Mouse (Mus musculus) midbrain, embryonic 15.5 days (tissue): ENCODE data around the gene Gm14391. TPM values are rescaled to one million over a fixed set of nuclear protein-coding genes. Genes with fewer than 3 reads are reported as not detected.
"Not testable (repeated sequence)": the region's sequence is repeated elsewhere in the genome, so short reads cannot be mapped to it uniquely, and the experiment has no call there.

Experiments used
- ATAC-seq: fragments of 200-750 bp; cut with Nextera tagmentation; replicated peaks from 2 replicates; pipeline ENCODE4 v1.8.0; 2017; ENCODE audit warnings: moderate TSS enrichment
- H3K27ac ChIP-seq: fragments of 300-500 bp; sonication (generic); 2 replicates; pipeline ENCODE4 v1.5.1; 2015; ENCODE audit warnings: mild to moderate bottlenecking, inconsistent platforms
- H3K27me3 ChIP-seq: fragments of 300-500 bp; sonication (generic); replicated peaks from 2 replicates; pipeline ENCODE4 v1.6.1; 2015; ENCODE audit warnings: inconsistent platforms
- H3K36me3 ChIP-seq: fragments of 300-500 bp; sonication (generic); replicated peaks from 2 replicates; pipeline ENCODE4 v1.6.1; 2015; ENCODE audit warnings: inconsistent platforms
- H3K4me1 ChIP-seq: fragments of 300-500 bp; sonication (generic); 2 replicates; pipeline ENCODE4 v1.6.1; 2015; ENCODE audit warnings: inconsistent platforms
- H3K4me2 ChIP-seq: fragments of 300-500 bp; sonication (generic); 2 replicates; pipeline ENCODE4 v1.6.1; 2015; ENCODE audit warnings: inconsistent platforms, mild to moderate bottlenecking, moderate library complexity
- H3K4me3 ChIP-seq: fragments of 300-500 bp; sonication (generic); 2 replicates; pipeline ENCODE4 v1.5.1; 2015; ENCODE audit warnings: mild to moderate bottlenecking, inconsistent platforms
- H3K9ac ChIP-seq: fragments of 300-500 bp; sonication (generic); 2 replicates; pipeline ENCODE4 v1.6.1; 2015; ENCODE audit warnings: mild to moderate bottlenecking, inconsistent platforms
- H3K9me3 ChIP-seq: fragments of 300-500 bp; sonication (generic); 2 replicates; pipeline ENCODE4 v1.6.1; 2016; ENCODE audit warnings: inconsistent platforms
- WGBS: fragments of 180-500 bp; shearing (Covaris S2); methylation state at CpG from one replicate; pipeline ENCODE4 v1.1.7; 2015; ENCODE audit warnings: mixed read lengths; 5-methylcytosine and 5-hydroxymethylcytosine counted together
- polyA plus RNA-seq: library from polyadenylated mRNA; unstranded; fragments of >200 nt; fragmentation: Nextera tagmentation; extraction: Ambion mirVana; gene quantifications from 2 replicates; pipeline ENCODE4 v1.2.1, GENCODE M21; 2015

Gm14391 gene
- polyA plus RNA-seq = 9.6 and 12.0 TPM in 2 replicates

DNA sequence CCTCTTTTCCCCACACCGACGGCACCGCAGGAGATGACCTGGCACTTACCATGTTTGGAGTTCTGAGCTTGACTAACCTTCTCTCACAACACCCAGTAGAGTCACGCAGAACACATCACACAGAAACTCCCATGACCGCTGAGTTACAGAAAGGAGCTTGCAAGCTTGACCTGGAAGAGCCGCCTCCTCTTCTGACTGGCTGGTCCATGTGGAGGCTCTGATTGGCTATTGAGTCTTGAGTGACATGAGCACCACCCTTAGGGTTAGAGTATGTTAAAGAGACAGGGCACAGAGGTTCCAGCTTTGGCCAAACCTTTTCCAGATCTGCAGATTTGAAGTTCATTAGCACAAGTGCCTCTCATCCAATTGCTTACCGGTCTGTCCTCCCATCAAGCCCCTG is at the start of gene Gm14391:
Gene Gm14391, minus strand, starts transcription at position 186 of the 400 bp plus-strand sequence.
- H3K27ac ChIP-seq, H3K36me3 ChIP-seq, H3K4me3 ChIP-seq, H3K4me2 ChIP-seq, H3K9ac ChIP-seq, H3K27me3 ChIP-seq, H3K9me3 ChIP-seq, ATAC-seq, H3K4me1 ChIP-seq: not testable (repeated sequence)
- no CpG with 5 or more reads among the region's 7 CpGs for WGBS

DNA sequence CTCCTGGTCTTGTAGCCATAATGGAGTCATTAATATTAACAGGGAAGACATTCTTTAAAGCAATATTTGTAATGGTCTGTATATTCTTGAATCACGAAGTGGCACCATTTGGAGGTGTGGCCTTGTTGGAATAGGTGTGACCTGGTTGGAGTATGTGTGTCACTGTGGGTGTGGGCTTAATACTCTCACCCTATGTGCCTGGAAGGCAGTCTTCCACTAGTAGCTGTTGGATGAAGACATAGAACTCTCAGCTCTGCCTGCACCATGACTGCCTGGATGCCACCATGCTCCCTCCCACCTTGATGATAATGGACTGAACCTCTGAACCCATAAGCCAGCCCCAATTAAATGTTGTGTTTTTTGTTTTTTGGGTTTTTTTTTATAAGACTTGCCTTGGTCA is 27.7 kb downstream of the Gm14391 start:
- not testable (repeated sequence) for H3K9ac ChIP-seq, H3K4me3 ChIP-seq, ATAC-seq, H3K4me1 ChIP-seq, H3K27ac ChIP-seq, H3K27me3 ChIP-seq, H3K4me2 ChIP-seq, H3K9me3 ChIP-seq, H3K36me3 ChIP-seq
- WGBS = 48% methylated on average over 1 of the region's 1 CpGs

DNA sequence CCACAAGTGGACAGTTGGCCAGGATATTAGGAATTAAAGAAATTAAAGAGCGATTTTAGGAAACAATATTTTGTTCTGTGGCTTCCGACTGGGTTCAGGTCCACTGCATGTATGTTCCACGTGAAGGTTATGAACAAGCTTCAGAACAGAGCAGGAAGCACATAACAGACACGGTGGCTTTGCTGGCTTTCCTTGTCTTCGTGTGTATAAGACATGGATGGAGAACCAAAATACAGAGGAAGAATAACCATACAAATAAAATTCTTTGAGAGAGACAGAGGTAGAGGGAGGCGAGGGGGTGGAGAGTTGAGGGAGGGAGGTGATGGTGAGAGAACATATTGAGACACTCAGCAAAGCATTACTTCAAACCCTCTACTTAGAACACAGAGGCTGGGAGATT is 30.4 kb downstream of the Gm14391 start:
- ATAC-seq = no peak
- H3K27ac ChIP-seq = no peak overlapping the region
- no peaks in the 10 kb centered on the region for H3K4me1 ChIP-seq
- no peaks in the 10 kb centered on the region for H3K27me3 ChIP-seq
- no peak overlapping the region for H3K4me2 ChIP-seq
- no peak overlapping the region for H3K9ac ChIP-seq
- H3K4me3 ChIP-seq = no peak overlapping the region
- no peaks in the 10 kb centered on the region for H3K36me3 ChIP-seq
- WGBS = 79% methylated on average over 6 of the region's 6 CpGs
- H3K9me3 ChIP-seq = no peaks in the 10 kb centered on the region

DNA sequence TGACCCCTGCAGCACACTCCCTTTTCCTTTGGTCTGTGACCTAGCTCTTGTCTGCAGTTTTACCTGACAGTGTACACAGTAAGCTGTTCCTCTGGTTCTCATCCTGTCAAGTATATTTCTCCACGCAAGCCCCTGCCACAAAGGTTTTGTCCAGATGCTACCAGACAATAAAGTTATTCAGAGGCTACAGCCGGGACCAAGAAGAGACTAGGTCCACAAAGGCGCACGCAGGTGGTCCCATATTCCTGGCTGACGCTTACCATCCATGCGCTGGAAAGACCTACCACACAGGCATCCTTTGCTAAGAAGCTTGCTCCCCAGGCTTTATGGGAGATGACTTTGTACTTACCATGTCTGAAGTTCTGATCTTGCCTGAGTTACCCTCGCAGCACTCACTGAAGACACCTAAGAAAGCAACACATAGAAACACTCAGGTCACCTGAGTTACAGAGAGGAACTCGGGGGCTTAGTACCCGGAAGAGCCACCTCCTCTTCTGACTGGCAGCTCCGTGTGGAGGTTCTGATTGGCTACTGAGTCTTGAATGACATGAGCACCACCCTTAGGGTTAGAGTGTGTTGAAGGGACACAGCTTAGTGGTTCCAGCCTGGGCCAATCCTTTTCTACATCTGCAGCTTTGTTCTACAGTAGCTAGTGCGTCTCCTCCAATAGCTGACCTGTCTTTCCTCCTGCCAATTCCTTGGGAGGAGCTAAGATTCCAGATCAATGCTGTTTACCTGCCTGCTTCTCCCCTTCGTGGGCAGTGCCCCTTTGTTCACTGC is 31.1 kb downstream of the Gm14391 start, which contains the start of gene Gm14443:
Gene Gm14443, minus strand, starts transcription at position 471 of the 780 bp plus-strand sequence.
- H3K9ac ChIP-seq, H3K4me2 ChIP-seq, H3K4me3 ChIP-seq, H3K9me3 ChIP-seq, H3K27me3 ChIP-seq, H3K27ac ChIP-seq, H3K4me1 ChIP-seq, H3K36me3 ChIP-seq, ATAC-seq: not testable (repeated sequence)
- WGBS = 79% methylated on average over 12 of the region's 12 CpGs

DNA sequence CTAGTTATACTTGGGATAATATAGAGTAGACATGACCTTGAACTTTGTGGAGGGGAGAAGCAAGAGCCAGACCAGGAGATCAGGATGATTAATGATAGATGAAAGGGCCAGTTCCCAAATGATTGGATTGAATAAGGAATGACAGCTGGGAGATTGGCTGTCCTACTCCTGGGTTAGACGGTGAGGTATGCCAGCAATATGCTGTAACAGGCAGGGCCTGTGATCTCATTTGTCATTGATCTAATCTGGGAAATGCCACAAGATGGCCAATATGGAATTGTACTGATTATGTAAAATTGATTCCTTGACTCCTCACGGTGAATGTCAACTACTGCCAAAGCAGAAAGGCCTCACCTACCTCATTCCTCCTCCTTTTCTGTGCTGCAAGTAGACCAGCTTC is 32.7 kb downstream of the Gm14391 start:
- H3K27me3 ChIP-seq, H3K27ac ChIP-seq, H3K4me1 ChIP-seq, H3K9ac ChIP-seq, H3K4me3 ChIP-seq, H3K9me3 ChIP-seq, ATAC-seq, H3K4me2 ChIP-seq, H3K36me3 ChIP-seq: not testable (repeated sequence)
- 82% methylated on average over 2 of the region's 2 CpGs for WGBS

DNA sequence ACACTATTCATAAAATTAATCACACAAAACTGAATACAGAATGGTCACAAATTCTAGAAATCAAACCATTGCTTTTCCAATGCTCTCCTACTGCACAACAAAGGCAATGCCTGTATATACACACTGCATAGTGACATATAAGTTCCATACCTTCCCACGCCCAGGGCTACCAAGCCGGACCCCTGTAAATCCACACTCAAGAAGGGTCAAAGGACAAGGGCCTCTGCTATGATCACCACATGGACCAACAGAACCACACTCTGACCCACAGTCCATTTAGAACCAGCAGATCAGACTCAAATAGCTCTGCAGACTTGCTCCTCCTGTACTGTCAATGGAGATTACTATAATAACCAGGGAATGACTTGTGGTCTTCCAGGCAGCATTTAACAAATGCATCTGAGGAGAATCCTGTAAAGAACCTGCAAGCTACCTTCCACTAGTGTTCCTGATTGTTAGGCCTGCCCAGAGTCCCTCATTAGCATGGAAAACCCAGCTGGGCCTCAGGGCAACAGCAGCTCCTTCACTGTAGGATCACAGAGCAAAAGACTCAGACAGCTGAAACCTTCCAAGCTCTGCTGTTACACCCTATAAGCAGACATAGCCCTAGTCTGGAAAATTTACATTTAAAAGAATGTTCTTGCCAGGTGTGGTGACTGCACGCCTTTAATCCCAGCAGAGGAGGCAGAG is 33.7 kb downstream of the Gm14391 start:
- not testable (repeated sequence) for H3K9me3 ChIP-seq
- WGBS = 85% methylated on average over 3 of the region's 3 CpGs

DNA sequence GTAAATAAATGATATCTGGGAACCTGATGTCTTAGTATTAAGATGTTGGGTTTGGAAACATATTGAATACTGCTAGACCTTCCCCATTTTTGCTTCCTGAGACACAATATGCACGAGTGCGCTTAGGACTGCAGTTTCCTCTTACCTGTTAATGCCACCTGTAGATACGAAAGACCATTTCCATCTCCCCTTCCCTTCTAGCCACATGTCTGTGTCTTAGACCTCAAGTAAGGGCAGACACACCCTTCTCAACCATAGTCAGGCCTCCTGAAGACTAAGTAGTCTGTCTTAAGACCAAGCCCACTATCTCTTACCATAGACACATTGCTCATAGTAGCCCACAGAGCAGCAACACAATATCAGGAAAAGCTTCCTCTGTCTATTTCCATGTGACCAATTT is 34.6 kb downstream of the Gm14391 start:
- Histone ChIP-seq H3K4me1 (no peaks in the 10 kb centered on the region), H3K4me3 (no peak overlapping the region), H3K9ac (no peak overlapping the region), H3K27ac (no peak overlapping the region), H3K36me3 (no peaks in the 10 kb centered on the region), H3K27me3 (no peaks in the 10 kb centered on the region), H3K9me3 (no peaks in the 10 kb centered on the region), H3K4me2 (no peak overlapping the region)
- no peak for ATAC-seq
- 85% methylated on average over 3 of the region's 3 CpGs for WGBS

More for the DNA sequence above, 33.7 kb downstream of the Gm14391 start:
- not testable (repeated sequence) for H3K4me1 ChIP-seq, ATAC-seq, H3K4me2 ChIP-seq, H3K27ac ChIP-seq, H3K27me3 ChIP-seq, H3K36me3 ChIP-seq, H3K9ac ChIP-seq, H3K4me3 ChIP-seq

DNA sequence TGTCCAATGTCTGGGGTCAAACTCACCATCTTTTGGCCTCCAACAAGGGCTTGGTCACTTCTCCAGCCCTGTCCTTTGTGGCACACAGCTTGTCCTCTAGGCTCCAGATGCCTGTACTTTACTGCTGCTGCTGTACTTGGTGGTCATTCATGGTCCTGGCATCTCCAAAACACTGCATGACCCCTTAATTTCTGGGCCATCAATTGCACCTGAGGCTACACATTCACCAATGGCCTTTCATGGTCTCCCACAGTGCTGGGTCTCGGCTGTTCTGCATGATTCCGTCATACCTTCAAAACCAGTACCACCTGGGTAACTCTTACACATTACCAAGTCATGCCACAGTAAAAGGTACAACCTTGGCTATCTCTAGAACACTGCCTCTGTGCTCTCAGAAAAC is 39.8 kb downstream of the Gm14391 start:
- not testable (repeated sequence) for H3K36me3 ChIP-seq, H3K27me3 ChIP-seq, H3K27ac ChIP-seq, H3K4me3 ChIP-seq, H3K4me2 ChIP-seq, H3K9me3 ChIP-seq, H3K9ac ChIP-seq, H3K4me1 ChIP-seq, ATAC-seq
- 88% methylated on average over 2 of the region's 2 CpGs for WGBS

DNA sequence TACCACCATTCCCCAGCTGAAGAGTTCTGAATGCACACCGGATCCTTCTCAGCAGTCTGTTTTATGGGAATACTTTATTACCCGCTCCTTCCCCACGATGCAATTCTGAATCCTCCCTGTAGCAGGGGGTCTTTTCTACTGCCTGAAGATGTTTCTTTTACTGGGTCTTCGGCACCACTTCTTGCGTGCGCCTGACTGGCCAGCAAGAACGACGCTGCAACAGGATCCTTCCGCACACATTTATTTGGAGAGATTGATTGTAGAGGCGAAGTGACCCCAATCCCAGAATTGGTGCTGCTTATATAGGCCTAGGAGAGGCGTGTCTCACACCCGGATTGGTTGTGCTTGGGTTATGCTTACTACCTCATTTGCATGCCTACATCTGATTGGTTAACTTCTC is 41.6 kb downstream of the Gm14391 start:
- H3K36me3 ChIP-seq, H3K4me2 ChIP-seq, H3K4me3 ChIP-seq, H3K9ac ChIP-seq, H3K9me3 ChIP-seq, H3K4me1 ChIP-seq, ATAC-seq, H3K27ac ChIP-seq, H3K27me3 ChIP-seq: not testable (repeated sequence)
- WGBS = 94% methylated on average over 12 of the region's 12 CpGs

DNA sequence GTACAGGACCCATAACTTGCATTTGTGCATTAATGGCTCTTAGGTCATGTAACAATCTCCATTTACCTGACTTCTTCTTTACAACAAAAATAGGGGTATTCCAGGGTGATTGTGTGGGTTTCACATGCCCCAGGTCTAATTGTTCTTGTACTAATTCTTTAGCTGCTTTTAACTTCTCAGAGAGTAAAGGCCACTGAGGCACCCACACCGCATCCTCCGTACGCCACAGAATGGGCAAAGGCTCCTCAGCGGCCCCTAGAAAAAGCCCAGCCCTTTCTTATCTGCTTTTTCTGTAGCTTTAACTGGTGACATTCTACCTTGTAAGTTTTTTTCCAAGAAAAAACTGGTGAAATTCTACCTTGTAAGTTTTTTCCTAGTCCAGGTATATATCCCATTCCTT is 45.3 kb downstream of the Gm14391 start:
- not testable (repeated sequence) for H3K4me3 ChIP-seq, H3K4me1 ChIP-seq, H3K4me2 ChIP-seq, ATAC-seq, H3K9ac ChIP-seq, H3K27ac ChIP-seq, H3K9me3 ChIP-seq, H3K27me3 ChIP-seq, H3K36me3 ChIP-seq
- WGBS = 91% methylated on average over 4 of the region's 4 CpGs

DNA sequence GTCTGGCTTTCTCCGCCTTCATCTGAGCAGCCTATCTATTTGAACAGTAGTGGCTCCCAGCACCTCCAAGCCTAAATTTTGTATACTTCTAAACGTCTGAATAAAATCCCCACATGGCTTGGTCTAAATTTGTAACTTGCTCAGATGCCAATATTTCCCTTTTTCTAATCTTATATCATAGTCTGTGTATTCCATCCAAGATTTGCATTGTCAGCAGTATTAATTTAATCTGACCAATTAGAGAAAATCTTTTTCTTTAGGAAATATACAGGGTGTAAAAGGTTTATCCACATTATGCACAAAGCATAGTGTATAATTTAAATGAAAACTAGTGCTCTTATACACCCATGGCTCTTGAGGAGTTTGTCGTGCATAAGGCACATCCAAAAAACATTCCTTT is 48.1 kb downstream of the Gm14391 start:
- no peak for ATAC-seq

DNA sequence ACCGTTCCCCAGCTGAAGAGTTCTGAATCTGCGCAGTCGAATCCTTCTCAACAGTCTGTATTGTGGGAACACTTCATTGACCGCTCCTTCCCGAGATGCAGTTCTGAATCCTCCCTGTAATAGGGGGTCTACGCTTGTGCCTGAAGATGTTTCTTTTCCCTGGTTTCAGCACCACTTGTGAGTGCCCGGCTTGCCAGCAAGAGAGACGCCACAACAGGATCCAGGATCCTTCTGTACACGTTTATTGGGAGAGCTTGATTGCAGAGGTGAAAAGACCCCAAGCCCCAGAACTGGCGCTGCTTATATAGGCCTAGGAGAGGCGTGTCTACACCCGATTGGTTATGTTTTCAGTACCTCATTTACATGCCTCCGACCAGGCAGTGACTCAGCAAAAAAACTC is 50.0 kb downstream of the Gm14391 start:
- ATAC-seq = no peak
- 93% methylated on average over 13 of the region's 13 CpGs for WGBS
- H3K36me3 ChIP-seq = no peaks in the 10 kb centered on the region
- no peak overlapping the region for H3K4me3 ChIP-seq
- H3K9me3 ChIP-seq = 0 out of 2 replicates have a peak, but pooled peaks cover 4% of the 10 kb centered on the region
- H3K27ac ChIP-seq = no peak overlapping the region
- H3K27me3 ChIP-seq = no peaks in the 10 kb centered on the region
- H3K4me1 ChIP-seq = no peaks in the 10 kb centered on the region
- no peak overlapping the region for H3K4me2 ChIP-seq
- H3K9ac ChIP-seq = no peak overlapping the region

More for the DNA sequence above, 48.1 kb downstream of the Gm14391 start:
- H3K4me1 ChIP-seq = no peaks in the 10 kb centered on the region
- no peak overlapping the region for H3K4me2 ChIP-seq
- no peaks in the 10 kb centered on the region for H3K36me3 ChIP-seq
- H3K9me3 ChIP-seq = 0 out of 2 replicates have a peak, but pooled peaks cover 4% of the 10 kb centered on the region
- no peak overlapping the region for H3K27ac ChIP-seq
- 85% methylated on average over 3 of the region's 3 CpGs for WGBS
- no peak overlapping the region for H3K9ac ChIP-seq
- H3K27me3 ChIP-seq = no peaks in the 10 kb centered on the region
- no peak overlapping the region for H3K4me3 ChIP-seq

DNA sequence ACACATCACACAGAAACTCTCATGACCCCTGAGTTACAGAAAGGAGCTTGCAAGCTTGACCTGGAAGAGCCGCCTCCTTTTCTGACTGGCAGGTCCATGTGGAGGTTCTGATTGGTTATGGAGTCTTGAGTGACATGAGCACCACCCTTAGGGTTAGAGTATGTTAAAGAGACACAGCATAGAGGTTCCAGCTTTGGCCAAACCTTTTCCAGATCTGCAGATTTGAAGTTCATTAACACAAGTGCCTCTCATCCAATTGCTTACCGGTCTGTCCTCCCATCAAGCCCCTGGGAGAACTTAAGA is 64.8 kb downstream of the Gm14391 start, which contains the start of gene Gm14399:
Gene Gm14399, minus strand, starts transcription at position 20 of the 303 bp plus-strand sequence.
- WGBS = 0% methylated on average over 1 of the region's 2 CpGs
- H3K4me1 ChIP-seq, H3K36me3 ChIP-seq, H3K9me3 ChIP-seq, H3K27me3 ChIP-seq, ATAC-seq, H3K27ac ChIP-seq: not testable (repeated sequence)
- H3K4me3 ChIP-seq = peak within 1 kb of the TSS; percentile 48
- H3K9ac ChIP-seq = peak within 1 kb of the TSS; percentile 32; the same call in 1 of the 2 replicates
- H3K4me2 ChIP-seq = peak within 1 kb of the TSS; percentile 46
